Mouse (Mus musculus) G1E (cell line): Measurements from ENCODE around the gene Hoxb7.

Experiments used
- CTCF ChIP-seq: IDR thresholded peaks from 2 replicates; pipeline ENCODE4 v1.5.1; 2012; ENCODE audit warnings: low read depth, low read length, inconsistent platforms, mixed read lengths
- GATA1 ChIP-seq: IDR thresholded peaks from 2 replicates; pipeline ENCODE4 v1.6.1; 2012; ENCODE audit warnings: borderline replicate concordance, low read length, inconsistent platforms, mixed read lengths
- GATA2 ChIP-seq: IDR thresholded peaks from 2 replicates; pipeline ENCODE4 v1.6.1; 2012; ENCODE audit warnings: low read depth, low read length, inconsistent platforms, borderline replicate concordance
- POLR2AphosphoS5 ChIP-seq: IDR thresholded peaks from 2 replicates; pipeline ENCODE4 v1.6.1; 2012; ENCODE audit warnings: low read depth, low read length, inconsistent platforms; ENCODE audit not compliant: insufficient replicate concordance
- TAL1 ChIP-seq: conservative IDR thresholded peaks from 2 replicates; pipeline ENCODE4 v1.6.1; 2012; ENCODE audit warnings: low read depth, low read length, inconsistent platforms, mixed read lengths

DNA sequence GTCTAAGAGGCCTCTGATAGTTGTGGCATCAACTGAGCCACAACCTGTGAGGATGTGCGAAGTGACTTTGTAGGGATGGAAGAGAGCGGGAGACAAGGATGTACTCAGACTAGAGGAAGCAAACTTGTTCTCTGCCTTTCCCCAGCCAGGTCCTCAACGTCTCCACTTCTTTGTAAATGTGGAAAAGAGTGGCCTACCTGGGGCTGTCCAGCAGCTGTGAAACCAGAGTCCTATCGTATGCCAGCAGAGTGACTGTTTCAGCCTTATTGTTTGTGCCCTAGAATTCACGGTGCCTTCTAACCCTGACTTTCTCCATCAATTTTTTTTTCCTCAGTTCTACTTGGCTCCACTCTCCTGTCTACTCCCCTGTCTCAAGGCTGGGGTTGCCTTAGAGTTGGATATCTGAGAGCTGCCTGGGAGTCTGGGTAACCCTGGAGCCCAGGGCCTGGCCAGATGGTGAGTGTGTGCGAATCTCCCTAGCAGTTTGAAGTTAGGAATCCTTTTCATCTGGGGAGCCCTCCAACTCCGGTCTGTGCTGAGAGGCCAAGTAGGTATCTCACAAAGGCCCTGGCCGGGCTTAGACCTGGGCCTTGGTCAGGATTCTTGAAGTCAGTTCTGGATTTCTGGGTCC lies 21.9 kb upstream of the Hoxb7 start:
- TF ChIP-seq CTCF (no peak), TAL1 (no peak), GATA1 (no peak), POLR2AphosphoS5 (no peak), GATA2 (no peak)
